Mouse (Mus musculus) embryonic facial prominence, embryonic 12.5 days (tissue): ENCODE measurements at regions not wholly inside any gene's neighbourhood (a gene's known extent, or its start where the extent isn't known, plus 50 kb on each side); places are given as distances from the start of the nearest gene placed in this dataset.

Source experiments
- ATAC-seq: fragments of 200-750 bp; cut with Nextera tagmentation; 2 replicates; pipeline ENCODE4 v1.8.0; 2017; ENCODE audit not compliant: insufficient number of reproducible peaks, insufficient read depth, low FRiP score, low TSS enrichment
- H3K27ac ChIP-seq: fragments of 300-500 bp; sonication (generic); 2 replicates; pipeline ENCODE4 v1.5.1; 2016; ENCODE audit warnings: mild to moderate bottlenecking
- H3K27me3 ChIP-seq: fragments of 300-500 bp; sonication (generic); 2 replicates; pipeline ENCODE4 v1.6.1; 2016; ENCODE audit warnings: mild to moderate bottlenecking, moderate library complexity
- H3K36me3 ChIP-seq: fragments of 300-500 bp; sonication (generic); 2 replicates; pipeline ENCODE4 v1.6.1; 2016; ENCODE audit warnings: mild to moderate bottlenecking
- H3K4me1 ChIP-seq: fragments of 300-500 bp; sonication (generic); 2 replicates; pipeline ENCODE4 v1.6.1; 2016
- H3K4me2 ChIP-seq: fragments of 300-500 bp; sonication (generic); replicated peaks from 2 replicates; pipeline ENCODE4 v1.6.1; 2016; ENCODE audit warnings: mild to moderate bottlenecking, moderate library complexity
- H3K4me3 ChIP-seq: fragments of 300-500 bp; sonication (generic); 2 replicates; pipeline ENCODE4 v1.5.1; 2016; ENCODE audit warnings: mild to moderate bottlenecking
- H3K9ac ChIP-seq: fragments of 300-500 bp; sonication (generic); 2 replicates; pipeline ENCODE4 v1.6.1; 2016; ENCODE audit warnings: mild to moderate bottlenecking, moderate library complexity
- H3K9me3 ChIP-seq: fragments of 300-500 bp; sonication (generic); 2 replicates; pipeline ENCODE4 v1.6.1; 2016; ENCODE audit warnings: mild to moderate bottlenecking, moderate library complexity
- WGBS: fragments of 180-500 bp; shearing (Covaris S2); methylation state at CpG from one replicate; pipeline ENCODE4 v1.1.7; 2016; 5-methylcytosine and 5-hydroxymethylcytosine counted together

GRCm38 (mm10) chr1:79997456-79997855 lies 136.5 kb upstream of the Serpine2 start:
- H3K4me1 ChIP-seq, result peaks cover 13% of the 10 kb centered on the region
- ATAC-seq, result no peak
- WGBS, result 92% methylated on average over 6 of the region's 6 CpGs

DNA sequence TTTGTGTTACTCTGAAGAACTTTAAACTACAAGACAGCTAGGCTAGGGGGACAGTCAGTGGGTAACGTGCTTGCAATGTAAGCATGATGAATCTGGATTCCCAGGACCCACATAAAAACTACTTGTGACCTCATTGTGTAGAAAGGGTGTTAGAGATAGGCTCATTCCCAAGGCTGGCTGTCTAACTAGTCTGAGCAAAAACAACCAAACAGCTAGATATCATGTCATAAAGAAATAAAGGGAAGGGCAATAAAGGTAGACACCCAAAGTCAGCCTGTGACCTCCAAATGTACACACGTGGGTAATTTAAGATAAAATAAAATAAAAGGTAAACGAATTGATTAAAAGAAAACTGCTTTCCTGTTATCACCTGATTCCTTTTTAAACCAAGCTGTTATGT lies 123.7 kb upstream of the Serpine2 start:
- WGBS, result 79% methylated on average over 3 of the region's 3 CpGs
- H3K4me1 ChIP-seq, result peaks cover 7% of the 10 kb centered on the region; the same call in 1 of the 2 replicates
- no peak for ATAC-seq

More at GRCm38 (mm10) chr1:79997456-79997855, 136.5 kb upstream of the Serpine2 start:
- no peaks in the 10 kb centered on the region for H3K27me3 ChIP-seq
- H3K4me3 ChIP-seq, result no peak overlapping the region
- H3K4me2 ChIP-seq, result no peak overlapping the region
- 0 out of 2 replicates have a peak, but pooled peaks cover 3% of the 10 kb centered on the region for H3K9me3 ChIP-seq
- no peak overlapping the region for H3K27ac ChIP-seq
- H3K36me3 ChIP-seq, result no peaks in the 10 kb centered on the region
- no peak overlapping the region for H3K9ac ChIP-seq

DNA sequence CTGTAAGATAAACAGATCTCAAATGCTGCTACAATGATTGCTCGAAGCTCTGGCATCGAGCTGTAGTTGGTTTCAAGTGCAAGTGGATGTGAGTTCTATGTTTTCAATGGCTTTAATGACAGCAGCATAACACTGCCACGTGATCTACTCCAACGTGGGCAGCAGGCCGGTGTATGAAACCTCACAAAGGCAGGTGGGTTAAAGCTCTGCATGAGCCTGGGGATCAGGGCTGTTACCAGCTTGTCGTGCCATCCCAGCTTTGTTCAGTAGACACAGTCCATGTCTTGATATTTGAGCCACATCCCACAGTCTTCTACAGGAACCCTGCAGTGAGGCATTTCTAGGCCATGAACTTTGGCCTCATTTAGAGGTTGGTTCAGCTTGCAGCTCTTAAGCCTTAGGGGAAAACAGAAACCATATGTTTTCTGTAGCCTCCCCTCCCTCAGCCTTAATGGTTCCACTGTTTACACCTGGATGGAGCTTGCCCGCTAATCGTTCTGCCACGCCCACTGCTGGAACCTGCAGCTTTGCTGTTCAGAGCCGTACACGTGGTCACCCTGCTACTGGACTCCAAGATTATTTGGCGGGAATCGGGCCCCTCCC lies 121.8 kb upstream of the Serpine2 start:
- H3K4me3 ChIP-seq, result no peak overlapping the region
- H3K27me3 ChIP-seq, result no peaks in the 10 kb centered on the region
- no peak overlapping the region for H3K4me2 ChIP-seq
- H3K27ac ChIP-seq, result no peak overlapping the region
- no peaks in the 10 kb centered on the region for H3K9me3 ChIP-seq
- H3K36me3 ChIP-seq, result no peaks in the 10 kb centered on the region
- no peak overlapping the region for H3K9ac ChIP-seq
- WGBS, result 43% methylated on average over 13 of the region's 13 CpGs
- ATAC-seq, result peak; percentile 74
- H3K4me1 ChIP-seq, result peaks cover 18% of the 10 kb centered on the region; the same call in 1 of the 2 replicates

More for the DNA sequence above, 123.7 kb upstream of the Serpine2 start:
- H3K27me3 ChIP-seq, result no peaks in the 10 kb centered on the region
- no peaks in the 10 kb centered on the region for H3K9me3 ChIP-seq
- no peak overlapping the region for H3K27ac ChIP-seq
- H3K4me2 ChIP-seq, result no peak overlapping the region
- no peaks in the 10 kb centered on the region for H3K36me3 ChIP-seq
- no peak overlapping the region for H3K4me3 ChIP-seq
- no peak overlapping the region for H3K9ac ChIP-seq

DNA sequence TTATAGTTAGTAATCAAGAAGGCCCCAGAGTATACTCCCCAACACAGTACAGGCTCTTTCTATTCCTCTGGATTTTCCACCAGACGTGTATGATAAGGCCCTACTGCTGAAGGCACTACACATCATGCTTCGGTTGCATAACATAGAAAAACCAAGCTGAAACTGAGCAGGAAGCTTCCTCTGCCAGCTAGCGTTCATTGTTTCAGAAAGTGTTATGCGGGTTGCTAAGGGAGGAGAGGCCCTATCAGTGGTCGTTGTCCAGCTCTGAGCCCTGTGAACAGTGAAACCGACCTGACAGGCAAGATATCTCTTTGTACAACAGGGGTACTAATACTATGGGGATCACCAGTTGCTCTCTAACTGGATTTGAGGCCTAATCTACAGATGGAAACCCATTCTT lies 118.9 kb upstream of the Serpine2 start:
- ATAC-seq, result no peak
- Histone ChIP-seq H3K4me3 (no peak overlapping the region), H3K27me3 (no peaks in the 10 kb centered on the region), H3K36me3 (no peaks in the 10 kb centered on the region), H3K4me1 (peaks cover 18% of the 10 kb centered on the region; the same call in 1 of the 2 replicates), H3K9ac (no peak overlapping the region), H3K27ac (0 out of 2 replicates have a peak overlapping the region, but pooled peaks have one; percentile 31), H3K4me2 (no peak overlapping the region), H3K9me3 (no peaks in the 10 kb centered on the region)
- WGBS, result 76% methylated on average over 6 of the region's 6 CpGs

DNA sequence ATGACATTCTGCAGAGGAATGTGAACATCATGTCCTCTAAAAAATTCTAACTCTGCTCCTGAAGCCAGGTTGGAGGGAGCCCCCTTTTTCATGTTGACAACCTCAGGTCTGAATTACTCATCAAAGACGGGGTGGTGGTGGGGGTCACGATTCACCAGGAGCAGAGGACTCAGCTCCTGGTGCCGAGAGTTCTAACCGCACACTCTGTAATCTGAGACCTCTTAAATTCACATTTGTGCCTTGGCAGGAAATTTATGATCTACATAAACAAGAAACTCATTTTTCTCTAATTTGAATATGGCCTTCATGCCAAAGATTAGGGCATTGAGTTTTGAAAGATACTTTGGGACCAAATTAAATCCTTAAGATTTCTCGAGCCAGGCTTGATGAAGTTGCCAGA lies 117.2 kb upstream of the Serpine2 start:
- Histone ChIP-seq H3K4me1 (peaks cover 18% of the 10 kb centered on the region; the same call in 1 of the 2 replicates), H3K27me3 (no peaks in the 10 kb centered on the region), H3K36me3 (no peaks in the 10 kb centered on the region), H3K9ac (no peak overlapping the region), H3K27ac (0 out of 2 replicates have a peak overlapping the region, but pooled peaks have one; percentile 23), H3K4me2 (no peak overlapping the region), H3K9me3 (no peaks in the 10 kb centered on the region), H3K4me3 (no peak overlapping the region)
- WGBS, result 28% methylated on average over 5 of the region's 5 CpGs
- ATAC-seq, result no peak

DNA sequence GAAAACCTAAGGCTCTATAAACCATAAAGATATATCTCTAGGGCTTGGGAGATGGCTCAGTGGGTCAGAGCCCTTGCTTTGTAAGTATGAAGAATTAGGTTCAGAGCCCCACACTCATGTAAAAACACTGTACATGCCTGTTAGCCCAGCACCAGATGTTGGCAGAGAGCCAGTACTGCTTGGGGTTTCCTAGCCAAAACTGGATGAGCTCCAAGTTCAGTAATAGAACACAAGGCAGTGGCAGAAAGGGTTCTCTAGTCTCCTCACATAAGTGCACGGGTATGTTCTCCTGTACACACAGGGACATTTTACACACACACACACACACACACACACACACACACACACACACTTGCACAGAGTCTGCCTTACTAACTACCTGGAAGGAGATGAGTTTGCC lies 95.1 kb upstream of the Serpine2 start:
- Histone ChIP-seq H3K27ac (peak overlapping the region; percentile 5; the same call in 1 of the 2 replicates), H3K36me3 (no peaks in the 10 kb centered on the region), H3K9ac (no peak overlapping the region), H3K4me1 (0 out of 2 replicates have a peak, but pooled peaks cover 7% of the 10 kb centered on the region), H3K9me3 (no peaks in the 10 kb centered on the region), H3K27me3 (no peaks in the 10 kb centered on the region), H3K4me3 (no peak overlapping the region), H3K4me2 (no peak overlapping the region)
- ATAC-seq, result peak; percentile 62; the same call in 1 of the 2 replicates
- WGBS, result 42% methylated on average over 1 of the region's 1 CpGs

- no peaks in the 10 kb centered on the region for H3K36me3 ChIP-seq
- no peaks in the 10 kb centered on the region for H3K9me3 ChIP-seq
- H3K27me3 ChIP-seq, result no peaks in the 10 kb centered on the region
- ATAC-seq, result no peak
- H3K9ac ChIP-seq, result no peak overlapping the region
- no peak overlapping the region for H3K4me3 ChIP-seq
- H3K27ac ChIP-seq, result no peak overlapping the region
- H3K4me1 ChIP-seq, result no peaks in the 10 kb centered on the region
- no peak overlapping the region for H3K4me2 ChIP-seq
- 57% methylated on average over 4 of the region's 4 CpGs for WGBS
Measured at GRCm38 (mm10) chr1:79944231-79944630, 83.3 kb upstream of the Serpine2 start.

DNA sequence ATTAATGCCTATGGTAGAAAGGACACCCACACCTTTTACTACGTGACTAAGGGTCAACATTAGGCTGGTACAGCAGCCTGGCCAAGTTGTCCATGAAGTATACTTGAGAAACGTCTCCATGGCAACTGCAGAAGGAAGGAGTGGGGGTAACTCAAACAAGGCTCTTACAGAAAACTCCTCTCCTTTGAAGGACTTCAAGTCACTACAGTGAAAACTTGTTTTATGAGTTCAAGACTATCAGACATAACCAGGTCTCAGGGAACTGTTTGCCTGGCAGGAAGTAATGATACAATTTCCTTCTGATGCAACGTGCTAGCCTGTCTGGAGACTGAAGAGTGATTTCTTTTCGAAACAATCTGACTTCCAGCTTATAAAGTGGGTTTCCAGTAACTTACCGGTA lies 71.5 kb upstream of the Serpine2 start:
- Histone ChIP-seq H3K4me2 (no peak overlapping the region), H3K27me3 (no peaks in the 10 kb centered on the region), H3K27ac (no peak overlapping the region), H3K9me3 (no peaks in the 10 kb centered on the region), H3K36me3 (no peaks in the 10 kb centered on the region), H3K4me1 (no peaks in the 10 kb centered on the region), H3K4me3 (no peak overlapping the region), H3K9ac (no peak overlapping the region)
- ATAC-seq, result no peak
- 82% methylated on average over 5 of the region's 5 CpGs for WGBS

DNA sequence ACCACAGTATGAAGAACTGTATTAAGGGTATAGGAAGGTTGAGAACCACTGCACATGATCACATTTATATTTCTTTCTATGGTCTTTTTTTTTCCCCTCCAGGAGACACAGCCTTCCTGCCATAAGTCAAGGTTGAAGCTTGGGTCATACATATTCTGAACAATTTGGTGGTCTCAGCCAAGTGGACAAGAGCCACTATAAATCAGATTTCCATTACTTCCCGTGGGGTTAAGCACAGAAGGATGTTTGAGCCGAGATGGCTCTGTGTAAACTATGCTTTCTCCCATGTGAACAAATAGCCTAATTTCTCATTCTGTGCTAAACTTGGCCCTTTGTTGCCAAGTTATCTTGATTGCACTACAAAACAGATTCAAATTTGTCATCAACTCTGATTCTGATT lies 66.8 kb upstream of the Serpine2 start:
- H3K4me3 ChIP-seq, result no peak overlapping the region
- no peaks in the 10 kb centered on the region for H3K36me3 ChIP-seq
- WGBS, result 75% methylated on average over 2 of the region's 2 CpGs
- H3K9me3 ChIP-seq, result no peaks in the 10 kb centered on the region
- no peak overlapping the region for H3K9ac ChIP-seq
- H3K27ac ChIP-seq, result no peak overlapping the region
- H3K4me2 ChIP-seq, result no peak overlapping the region
- H3K27me3 ChIP-seq, result no peaks in the 10 kb centered on the region
- H3K4me1 ChIP-seq, result no peaks in the 10 kb centered on the region
- no peak for ATAC-seq

DNA sequence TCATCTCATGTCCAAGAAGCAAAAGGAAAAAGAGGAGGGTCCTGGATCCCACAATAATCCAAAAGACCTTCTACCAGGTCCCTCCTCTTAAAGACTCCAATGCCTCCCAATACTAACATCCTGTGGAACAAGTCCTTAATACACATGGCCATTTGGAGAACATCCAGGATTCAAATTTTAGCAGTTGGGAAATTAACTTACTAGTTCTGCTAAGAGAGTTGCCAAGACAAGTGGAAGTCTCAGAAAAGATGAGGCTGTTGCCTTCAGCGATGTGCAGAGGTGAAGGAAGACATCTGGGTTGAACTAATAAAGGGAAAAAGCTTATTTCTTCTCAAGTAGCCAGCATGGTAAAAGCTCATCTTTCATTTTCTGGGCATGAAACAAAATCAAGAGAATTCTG lies 64.8 kb upstream of the Serpine2 start:
- Histone ChIP-seq H3K9me3 (no peaks in the 10 kb centered on the region), H3K9ac (no peak overlapping the region), H3K36me3 (no peaks in the 10 kb centered on the region), H3K27ac (no peak overlapping the region), H3K4me1 (no peaks in the 10 kb centered on the region), H3K4me2 (no peak overlapping the region), H3K4me3 (no peak overlapping the region), H3K27me3 (no peaks in the 10 kb centered on the region)
- WGBS, result 67% methylated on average over 1 of the region's 1 CpGs
- ATAC-seq, result no peak

DNA sequence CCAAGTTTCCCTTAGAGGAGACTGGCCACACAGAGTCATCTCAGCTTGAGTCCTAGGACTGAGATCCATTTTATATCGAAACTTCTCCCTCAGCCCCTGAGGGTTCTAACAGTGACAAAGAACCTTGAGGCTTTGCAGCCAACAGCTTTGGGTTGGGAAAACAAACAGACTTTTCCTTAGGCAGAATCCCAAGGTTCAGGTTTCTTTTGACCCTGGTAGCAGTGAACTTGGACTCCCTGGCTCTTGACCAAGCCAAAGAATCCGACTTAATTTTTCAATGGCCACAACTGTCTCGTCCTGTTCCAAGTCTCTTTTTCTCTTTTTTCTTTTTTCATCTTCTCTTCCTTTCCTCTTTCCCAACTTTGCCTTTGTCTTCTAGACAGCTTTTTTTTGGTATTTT lies 60.9 kb upstream of the Serpine2 start:
- H3K27ac ChIP-seq, result no peak overlapping the region
- H3K27me3 ChIP-seq, result no peaks in the 10 kb centered on the region
- WGBS, result 76% methylated on average over 3 of the region's 3 CpGs
- no peaks in the 10 kb centered on the region for H3K4me1 ChIP-seq
- no peak overlapping the region for H3K9ac ChIP-seq
- H3K36me3 ChIP-seq, result no peaks in the 10 kb centered on the region
- no peak for ATAC-seq
- H3K4me3 ChIP-seq, result no peak overlapping the region
- no peaks in the 10 kb centered on the region for H3K9me3 ChIP-seq
- no peak overlapping the region for H3K4me2 ChIP-seq

- 91% methylated on average over 3 of the region's 3 CpGs for WGBS
- Histone ChIP-seq H3K4me3 (no peak overlapping the region), H3K4me1 (no peaks in the 10 kb centered on the region), H3K9ac (no peak overlapping the region), H3K9me3 (no peaks in the 10 kb centered on the region), H3K27ac (no peak overlapping the region), H3K4me2 (no peak overlapping the region), H3K36me3 (no peaks in the 10 kb centered on the region), H3K27me3 (no peaks in the 10 kb centered on the region)
- no peak for ATAC-seq
Measured at GRCm38 (mm10) chr1:79921333-79921732, 60.4 kb upstream of the Serpine2 start.
